Mouse (Mus musculus) CH12.LX (cell line): Measurements from ENCODE around the gene Mpzl1. TPM values are rescaled to one million over a fixed set of nuclear protein-coding genes. Genes with fewer than 3 reads are reported as not detected.

ENCODE experiments used
- DNase-seq: peaks from one replicate; pipeline ENCODE4 v3.0.0-alpha.2; 2013; ENCODE audit errors: extremely low read depth
- H3K27ac ChIP-seq: 2 replicates; pipeline ENCODE4 v1.5.1; 2012; ENCODE audit warnings: low read depth, mild to moderate bottlenecking, control low read depth, moderate library complexity; ENCODE audit not compliant: insufficient read depth
- H3K27me3 ChIP-seq: replicated peaks from 2 replicates; pipeline ENCODE3; 2012; ENCODE audit warnings: inconsistent platforms
- H3K36me3 ChIP-seq, 2 experiments: replicated peaks in 1 of 2; 2 replicates each; pipeline versions ENCODE3 to v1.6.1; 2012; ENCODE audit warnings: inconsistent platforms in 1 of 2, low read length in 1 of 2, mild to moderate bottlenecking in 1 of 2, mixed read lengths in 1 of 2, moderate library complexity in 1 of 2; ENCODE audit not compliant: control insufficient read depth in 1 of 2, insufficient read depth in 1 of 2
- H3K4me1 ChIP-seq, 2 experiments: 2 replicates each; pipeline ENCODE4 v1.6.1; 2012; ENCODE audit warnings: inconsistent platforms in 1 of 2, moderate library complexity in 1 of 2; ENCODE audit not compliant: insufficient read depth in 2 of 2, control insufficient read depth in 1 of 2
- H3K4me2 ChIP-seq: 2 replicates; pipeline ENCODE4 v1.6.1; 2012; ENCODE audit warnings: low read depth, mild to moderate bottlenecking, control low read depth; ENCODE audit not compliant: poor library complexity, insufficient read depth, severe bottlenecking
- H3K4me3 ChIP-seq, 3 experiments: fragments of 150-350 bp in 1 of 3; sonication (generic) in 1 of 3; replicated peaks in 1 of 3; 2 replicates each; pipeline versions ENCODE3 to v1.5.1; 2011 to 2012; ENCODE audit warnings: low read depth in 2 of 3, low read length in 2 of 3, mild to moderate bottlenecking in 2 of 3, moderate library complexity in 2 of 3, control low read depth in 1 of 3, improper control_type of control experiment in 1 of 3, inconsistent platforms in 1 of 3, mixed read lengths in 1 of 3; ENCODE audit not compliant: poor library complexity in 1 of 3
- H3K79me2 ChIP-seq: replicated peaks from 2 replicates; pipeline ENCODE4 v1.6.1; 2012; ENCODE audit warnings: mild to moderate bottlenecking, moderate library complexity; ENCODE audit not compliant: control insufficient read depth, poor library complexity, insufficient read depth, severe bottlenecking; ENCODE audit errors: extremely low read depth
- H3K9ac ChIP-seq: 2 replicates; pipeline ENCODE4 v1.6.1; 2012; ENCODE audit warnings: low read depth, mild to moderate bottlenecking, control low read depth, moderate library complexity; ENCODE audit not compliant: insufficient read depth
- H3K9me3 ChIP-seq: replicated peaks from 2 replicates; pipeline ENCODE3; 2012; ENCODE audit warnings: low read length, inconsistent platforms, mixed read lengths
- BHLHE40 ChIP-seq: IDR thresholded peaks from 2 replicates; pipeline ENCODE4 v1.6.1; 2011; ENCODE audit warnings: mild to moderate bottlenecking, low read depth, low read length, improper control_type of control experiment
- CHD1 ChIP-seq: IDR thresholded peaks from 2 replicates; pipeline ENCODE4 v1.6.1; 2012; ENCODE audit warnings: low read depth, low read length, improper control_type of control experiment, inconsistent platforms
- CHD2 ChIP-seq: IDR thresholded peaks from 2 replicates; pipeline ENCODE4 v1.6.1; 2011; ENCODE audit warnings: low read length, improper control_type of control experiment
- ETS1 ChIP-seq: conservative IDR thresholded peaks from 2 replicates; pipeline ENCODE4 v1.6.1; 2012; ENCODE audit warnings: low read depth, mild to moderate bottlenecking, inconsistent platforms, low read length, improper control_type of control experiment, moderate library complexity
- GABPA ChIP-seq: IDR thresholded peaks from 2 replicates; pipeline ENCODE4 v1.6.1; 2012; ENCODE audit warnings: low read depth, low read length, improper control_type of control experiment, inconsistent platforms; ENCODE audit not compliant: insufficient replicate concordance
- JUND ChIP-seq: conservative IDR thresholded peaks from 2 replicates; pipeline ENCODE4 v1.6.1; 2011; ENCODE audit warnings: low read depth, low read length, improper control_type of control experiment
- KAT2A ChIP-seq: IDR thresholded peaks from 2 replicates; pipeline ENCODE4 v1.6.1; 2012; ENCODE audit warnings: low read length, improper control_type of control experiment, inconsistent platforms; ENCODE audit not compliant: insufficient replicate concordance
- MEF2A ChIP-seq: IDR thresholded peaks from 2 replicates; pipeline ENCODE4 v1.6.1; 2014; ENCODE audit warnings: low read depth, mild to moderate bottlenecking, inconsistent platforms, low read length, improper control_type of control experiment, borderline replicate concordance
- MYC ChIP-seq: IDR thresholded peaks from 2 replicates; pipeline ENCODE4 v1.6.1; 2011; ENCODE audit warnings: low read depth, mild to moderate bottlenecking, improper control_type of control experiment, low read length
- NELFE ChIP-seq: IDR thresholded peaks from 2 replicates; pipeline ENCODE4 v1.6.1; 2011; ENCODE audit warnings: low read depth, low read length, improper control_type of control experiment
- NRF1 ChIP-seq: IDR thresholded peaks from 2 replicates; pipeline ENCODE4 v1.6.1; 2014; ENCODE audit warnings: low read depth, mild to moderate bottlenecking, inconsistent platforms, low read length, improper control_type of control experiment, moderate library complexity
- POLR2A ChIP-seq: IDR thresholded peaks from 2 replicates; pipeline ENCODE4 v1.6.1; 2011; ENCODE audit warnings: low read depth, mild to moderate bottlenecking, improper control_type of control experiment, low read length
- RAD21 ChIP-seq: IDR thresholded peaks from 2 replicates; pipeline ENCODE4 v1.6.1; 2011; ENCODE audit warnings: low read depth, mild to moderate bottlenecking, low read length, improper control_type of control experiment, moderate library complexity
- SIN3A ChIP-seq: IDR thresholded peaks from 2 replicates; pipeline ENCODE4 v1.6.1; 2012; ENCODE audit warnings: low read length, improper control_type of control experiment, inconsistent platforms
- TBP ChIP-seq: conservative IDR thresholded peaks from 2 replicates; pipeline ENCODE4 v1.6.1; 2011; ENCODE audit warnings: low read depth, low read length, improper control_type of control experiment
- ZC3H11A ChIP-seq: IDR thresholded peaks from 2 replicates; pipeline ENCODE4 v1.6.1; 2012; ENCODE audit warnings: low read depth, mild to moderate bottlenecking, inconsistent platforms, low read length, improper control_type of control experiment
- ZMIZ1 ChIP-seq: IDR thresholded peaks from 2 replicates; pipeline ENCODE4 v1.6.1; 2012; ENCODE audit warnings: low read depth, mild to moderate bottlenecking, inconsistent platforms, low read length, improper control_type of control experiment
- ZNF384 ChIP-seq: IDR thresholded peaks from 2 replicates; pipeline ENCODE4 v1.6.1; 2012; ENCODE audit warnings: low read depth, low read length, improper control_type of control experiment, inconsistent platforms
- dilution Hi-C: fragments of 300-500 bp; cut with MboI; formaldehyde crosslinking; loops from 2 replicates; pipeline ENCODE4 v1.14.3; 2020; ENCODE audit warnings: low sequenced_read_pairs; ENCODE audit not compliant: extremely low pct_unique_long_range_greater_than_20kb, extremely low pct_ligation_motif_present
- in situ Hi-C: fragments of 300-500 bp; cut with MboI; formaldehyde crosslinking; loops from 3 replicates; pipeline ENCODE4 v1.14.3; 2019; ENCODE audit warnings: low sequenced_read_pairs, low pct_ligation_motif_present, low pct_unique_long_range_greater_than_20kb, mixed read lengths
- polyA plus RNA-seq: library from polyadenylated mRNA; unstranded; fragments of >175 nt; gene quantifications from 2 replicates; pipeline ENCODE4 v1.2.1, GENCODE M21; 2012; ENCODE audit warnings: low read depth; ENCODE audit not compliant: insufficient read length
- total RNA-seq, 2 experiments: library from RNA; depleted of rRNA; stranded (reverse); fragments of 300-350 nt in 1 of 2; fragments of >200 nt in 1 of 2; gene quantifications; 2 replicates each; pipeline ENCODE4 v1.2.3; 2012 to 2014

Gene Mpzl1
- total and polyA plus RNA-seq, 3 experiments: 2.8 to 6.7 (median 6.5) TPM

DNA sequence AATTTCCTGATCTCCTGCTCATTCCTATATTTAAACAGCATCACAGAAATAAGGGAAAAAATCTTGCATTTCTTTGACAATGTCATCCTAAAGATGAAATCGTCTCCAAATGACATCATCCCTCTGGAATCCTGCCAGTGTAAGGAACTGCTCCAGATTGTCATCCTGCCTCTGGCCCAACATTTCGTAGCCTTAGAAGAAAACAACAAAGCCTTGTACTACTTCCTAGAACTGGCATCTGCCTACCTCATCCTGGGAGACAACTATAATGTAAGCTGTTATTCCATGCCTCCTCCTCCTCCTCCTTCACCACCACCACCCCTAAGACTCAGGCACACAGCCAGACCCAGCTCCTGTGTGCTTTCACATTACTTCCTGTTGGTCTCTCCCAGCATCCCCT, 77.6 kb downstream of the Mpzl1 start:
- no peaks in the 10 kb centered on the region for H3K4me1 ChIP-seq
- no peaks in the 10 kb centered on the region for H3K79me2 ChIP-seq
- dilution Hi-C loops: no loop called here
- TF ChIP-seq SIN3A (no peak), NRF1 (no peak), KAT2A (no peak), ZMIZ1 (no peak), POLR2A (no peak), TBP (no peak), ZNF384 (no peak), ZC3H11A (no peak), BHLHE40 (no peak), MYC (no peak), GABPA (no peak), CHD1 (no peak), ETS1 (no peak), RAD21 (no peak), MEF2A (no peak), JUND (no peak), CHD2 (no peak), NELFE (no peak)
- H3K9ac ChIP-seq: no peak overlapping the region
- H3K4me3 ChIP-seq: no peak overlapping the region
- H3K36me3 ChIP-seq: no peaks in the 10 kb centered on the region
- in situ Hi-C loops: no loop called here
- no peak for DNase-seq
- H3K27ac ChIP-seq: no peak overlapping the region
- H3K27me3 ChIP-seq: no peaks in the 10 kb centered on the region
- no peak overlapping the region for H3K4me2 ChIP-seq
- H3K9me3 ChIP-seq: peaks cover 7% of the 10 kb centered on the region

Other genes starting within 250 kb of the Mpzl1 start
- gene Dcaf6, start 174.1 kb downstream of the Mpzl1 start, total RNA-seq (2012; rRNA removed): 3.1 and 4.1 TPM in 2 replicates
- gene Dcaf6, start 174.1 kb downstream of the Mpzl1 start, total RNA-seq (2014; rRNA removed): 4.1 and 4.3 TPM in 2 replicates
- gene Dcaf6, start 174.1 kb downstream of the Mpzl1 start, polyA plus RNA-seq: 3.7 and 6.1 TPM in 2 replicates
- gene Mpc2, start 173.9 kb downstream of the Mpzl1 start, total RNA-seq (2012; rRNA removed): 44.0 and 50.6 TPM in 2 replicates
- gene Mpc2, start 173.9 kb downstream of the Mpzl1 start, total RNA-seq (2014; rRNA removed): 55.8 and 69.2 TPM in 2 replicates
- gene Mpc2, start 173.9 kb downstream of the Mpzl1 start, polyA plus RNA-seq: 32.3 and 32.5 TPM in 2 replicates
- gene Adcy10, start 149.4 kb downstream of the Mpzl1 start, total RNA-seq (2012; rRNA removed): 0.13 TPM in 1 of 2 replicates, not detected in the other
- gene Adcy10, start 149.4 kb downstream of the Mpzl1 start, total RNA-seq (2014; rRNA removed): not detected in 2 replicates
- gene Adcy10, start 149.4 kb downstream of the Mpzl1 start, polyA plus RNA-seq: not detected in 2 replicates
- 20.7 and 22.7 TPM in 2 replicates for gene Rcsd1, start 75.2 kb upstream of the Mpzl1 start, total RNA-seq (2012; rRNA removed)
- gene Rcsd1, start 75.2 kb upstream of the Mpzl1 start, total RNA-seq (2014; rRNA removed): 34.8 and 35.7 TPM in 2 replicates
- 74.8 and 81.1 TPM in 2 replicates for gene Rcsd1, start 75.2 kb upstream of the Mpzl1 start, polyA plus RNA-seq
- gene Creg1, start 129.2 kb upstream of the Mpzl1 start, total RNA-seq (2012; rRNA removed): 22.3 and 23.3 TPM in 2 replicates
- 44.3 and 56.6 TPM in 2 replicates for gene Creg1, start 129.2 kb upstream of the Mpzl1 start, total RNA-seq (2014; rRNA removed)
- gene Creg1, start 129.2 kb upstream of the Mpzl1 start, polyA plus RNA-seq: 38.2 and 49.1 TPM in 2 replicates
- 2.0 and 2.2 TPM in 2 replicates for gene Cd247, start 154.1 kb upstream of the Mpzl1 start, total RNA-seq (2012; rRNA removed)
- gene Cd247, start 154.1 kb upstream of the Mpzl1 start, total RNA-seq (2014; rRNA removed): not detected in 2 replicates
- gene Cd247, start 154.1 kb upstream of the Mpzl1 start, polyA plus RNA-seq: 1.3 and 2.3 TPM in 2 replicates